Mouse (Mus musculus): ENCODE data around the gene Abcb9. TPM values are rescaled to one million over a fixed set of nuclear protein-coding genes. Genes with fewer than 3 reads are reported as not detected.

Gene Abcb9
- polyA plus RNA-seq, 1 experiment = 7.0 TPM

- Histone ChIP-seq H3K4me1 (ENCODE audit: control insufficient read depth, insufficient read depth, insufficient read length) (peaks cover 22% of the 10 kb centered on the region; the same call in 1 of the 2 replicates), H3K27me3 (ENCODE audit: control insufficient read depth, insufficient read depth, low read length) (no peaks in the 10 kb centered on the region), H3K4me3 (ENCODE audit: extremely low read depth, insufficient read depth, insufficient read length) (no peak overlapping the region), H3K36me3 (ENCODE audit: control insufficient read depth, insufficient read depth, low read length) (no peaks in the 10 kb centered on the region), H3K27ac (ENCODE audit: insufficient read depth, low read length) (peak overlapping the region; percentile 85)
- DNase-seq (ENCODE audit: low read depth in 1 of 2, low spot score in 2 of 2) = peak in 1 of 2 experiments; percentile 82
- no peak for TF ChIP-seq CTCF (IDR thresholded peaks at IDR 0.05; ENCODE audit: extremely low read depth, insufficient read depth, insufficient read length, insufficient replicate concordance)
- no peak for TF ChIP-seq POLR2A (IDR thresholded peaks at IDR 0.05; ENCODE audit: low read depth, low read length)
- 16% methylated on average over 11 of the region's 11 CpGs for WGBS
Measured at GRCm38 (mm10) chr5:124034471-124034870, 61.1 kb downstream of the Abcb9 start.

GRCm38 (mm10) chr5:124032001-124032508 is 63.5 kb downstream of the Abcb9 start, which contains the start of gene Vps37b:
Gene Vps37b (minus strand): TSS chr5:124032270.
- no peaks in the 10 kb centered on the region for H3K36me3 ChIP-seq (ENCODE audit: control insufficient read depth, insufficient read depth, low read length)
- DNase-seq (ENCODE audit: low read depth in 1 of 2, low spot score in 2 of 2) = peak; percentile 88 to 90
- H3K27ac ChIP-seq (ENCODE audit: insufficient read depth, low read length) = peak within 1 kb of the TSS; percentile 83
- peak; percentile 89 for TF ChIP-seq POLR2A (IDR thresholded peaks at IDR 0.05; ENCODE audit: low read depth, low read length)
- no peak for TF ChIP-seq CTCF (IDR thresholded peaks at IDR 0.05; ENCODE audit: extremely low read depth, insufficient read depth, insufficient read length, insufficient replicate concordance)
- WGBS = 1% methylated on average over 52 of the region's 52 CpGs
- peak within 1 kb of the TSS; percentile 80 for H3K4me3 ChIP-seq (ENCODE audit: extremely low read depth, insufficient read depth, insufficient read length)
- H3K4me1 ChIP-seq (ENCODE audit: control insufficient read depth, insufficient read depth, insufficient read length) = peaks cover 19% of the 10 kb centered on the region; the same call in 1 of the 2 replicates
- no peaks in the 10 kb centered on the region for H3K27me3 ChIP-seq (ENCODE audit: control insufficient read depth, insufficient read depth, low read length)

- Histone ChIP-seq H3K4me3 (ENCODE audit: extremely low read depth, insufficient read depth, insufficient read length) (peak overlapping the region; percentile 80), H3K27ac (ENCODE audit: insufficient read depth, low read length) (peak overlapping the region; percentile 83), H3K36me3 (ENCODE audit: control insufficient read depth, insufficient read depth, low read length) (no peaks in the 10 kb centered on the region), H3K27me3 (ENCODE audit: control insufficient read depth, insufficient read depth, low read length) (no peaks in the 10 kb centered on the region), H3K4me1 (ENCODE audit: control insufficient read depth, insufficient read depth, insufficient read length) (peaks cover 16% of the 10 kb centered on the region; the same call in 1 of the 2 replicates)
- no peak for DNase-seq (ENCODE audit: low read depth in 1 of 2, low spot score in 2 of 2)
- TF ChIP-seq CTCF (IDR thresholded peaks at IDR 0.05; ENCODE audit: extremely low read depth, insufficient read depth, insufficient read length, insufficient replicate concordance) (no peak), POLR2A (IDR thresholded peaks at IDR 0.05; ENCODE audit: low read depth, low read length) (no peak)
- WGBS = 3% methylated on average over 25 of the region's 26 CpGs
Measured at GRCm38 (mm10) chr5:124031068-124031955, 64.3 kb downstream of the Abcb9 start.

- peak overlapping the region; percentile 83; the same call in 1 of the 2 replicates for H3K27ac ChIP-seq (ENCODE audit: insufficient read depth, low read length)
- no peak for TF ChIP-seq POLR2A (IDR thresholded peaks at IDR 0.05; ENCODE audit: low read depth, low read length)
- no peak for TF ChIP-seq CTCF (IDR thresholded peaks at IDR 0.05; ENCODE audit: extremely low read depth, insufficient read depth, insufficient read length, insufficient replicate concordance)
- WGBS = 58% methylated on average over 12 of the region's 12 CpGs
- H3K4me3 ChIP-seq (ENCODE audit: extremely low read depth, insufficient read depth, insufficient read length) = peak overlapping the region; percentile 80; the same call in 1 of the 2 replicates
- peaks cover 21% of the 10 kb centered on the region; the same call in 1 of the 2 replicates for H3K4me1 ChIP-seq (ENCODE audit: control insufficient read depth, insufficient read depth, insufficient read length)
- no peaks in the 10 kb centered on the region for H3K27me3 ChIP-seq (ENCODE audit: control insufficient read depth, insufficient read depth, low read length)
- no peak for DNase-seq (ENCODE audit: low read depth in 1 of 2, low spot score in 2 of 2)
- no peaks in the 10 kb centered on the region for H3K36me3 ChIP-seq (ENCODE audit: control insufficient read depth, insufficient read depth, low read length)
Measured at GRCm38 (mm10) chr5:124030386-124031067, 65.1 kb downstream of the Abcb9 start.

GRCm38 (mm10) chr5:124029220-124030035 is 66.2 kb downstream of the Abcb9 start:
- no peaks in the 10 kb centered on the region for H3K36me3 ChIP-seq (ENCODE audit: control insufficient read depth, insufficient read depth, low read length)
- no peak overlapping the region; the same call in 1 of the 2 replicates for H3K4me3 ChIP-seq (ENCODE audit: extremely low read depth, insufficient read depth, insufficient read length)
- TF ChIP-seq POLR2A (IDR thresholded peaks at IDR 0.05; ENCODE audit: low read depth, low read length) (no peak), CTCF (IDR thresholded peaks at IDR 0.05; ENCODE audit: extremely low read depth, insufficient read depth, insufficient read length, insufficient replicate concordance) (no peak)
- H3K27me3 ChIP-seq (ENCODE audit: control insufficient read depth, insufficient read depth, low read length) = no peaks in the 10 kb centered on the region
- no peak for DNase-seq (ENCODE audit: low read depth in 1 of 2, low spot score in 2 of 2)
- 80% methylated on average over 19 of the region's 19 CpGs for WGBS
- H3K27ac ChIP-seq (ENCODE audit: insufficient read depth, low read length) = peak overlapping the region; percentile 11; the same call in 1 of the 2 replicates
- H3K4me1 ChIP-seq (ENCODE audit: control insufficient read depth, insufficient read depth, insufficient read length) = peaks cover 28% of the 10 kb centered on the region

- TF ChIP-seq CTCF (IDR thresholded peaks at IDR 0.05; ENCODE audit: extremely low read depth, insufficient read depth, insufficient read length, insufficient replicate concordance) (no peak), POLR2A (IDR thresholded peaks at IDR 0.05; ENCODE audit: low read depth, low read length) (no peak)
- 35% methylated on average over 7 of the region's 7 CpGs for WGBS
- Histone ChIP-seq H3K4me3 (ENCODE audit: extremely low read depth, insufficient read depth, insufficient read length) (no peak overlapping the region), H3K36me3 (ENCODE audit: control insufficient read depth, insufficient read depth, low read length) (no peaks in the 10 kb centered on the region), H3K27me3 (ENCODE audit: control insufficient read depth, insufficient read depth, low read length) (no peaks in the 10 kb centered on the region), H3K4me1 (ENCODE audit: control insufficient read depth, insufficient read depth, insufficient read length) (peaks cover 30% of the 10 kb centered on the region), H3K27ac (ENCODE audit: insufficient read depth, low read length) (peak overlapping the region; percentile 49)
- no peak for DNase-seq (ENCODE audit: low read depth in 1 of 2, low spot score in 2 of 2)
Measured at GRCm38 (mm10) chr5:124028680-124029079, 66.9 kb downstream of the Abcb9 start.
